Mouse (Mus musculus): ENCODE measurements around the gene Scnm1.

DNA sequence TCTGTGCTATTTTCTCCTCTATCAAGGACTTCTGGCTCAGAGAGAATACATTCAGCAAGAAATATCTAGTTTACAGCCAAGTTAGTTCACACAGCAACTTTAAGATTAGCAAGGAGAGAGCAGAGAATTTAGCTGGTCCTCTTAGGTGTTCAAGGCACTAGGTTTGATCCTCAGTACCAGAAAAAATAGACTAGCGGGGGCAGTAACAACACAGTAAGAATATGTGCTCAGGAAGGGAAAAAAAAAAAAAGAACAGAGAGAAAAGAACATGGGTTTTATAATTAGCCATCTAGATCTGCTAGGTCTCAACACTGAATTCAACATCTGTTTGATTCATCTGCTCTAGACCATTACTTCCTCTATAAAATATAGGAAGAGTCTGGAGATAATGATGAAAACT is 45.7 kb downstream of the Scnm1 start:
- TF ChIP-seq GATA1 (IDR thresholded peaks at IDR 0.05; ENCODE audit: low read length) (no peak), TAL1 (IDR thresholded peaks at IDR 0.05; ENCODE audit: low read length) (no peak)
